Comparison of ENCODE assay signal across 3 mouse cellular contexts in genomic region chr1:33749709-33750108, GRCm38 (mm10). TPM values are rescaled to one million over a fixed set of nuclear protein-coding genes. Genes with fewer than 3 reads are reported as not detected.
A peak's percentile ranks its signal among the peaks of the same experiment; 100 is the strongest.
DNase-seq lines count a peak whose midpoint lies in the region; TF ChIP-seq lines count a peak whose summit lies in the region.
"Not testable (repeated sequence)": the region's sequence is repeated elsewhere in the genome, so short reads cannot be mapped to it uniquely, and the experiment has no call there.
"Had no signal": no experiment of that assay in that cellular context is flagged by ENCODE, and none has a peak within 500 bp of the region (broad histone marks: within the 10 kb centered on the region; RNA-seq: fewer than 3 reads in every experiment).

No protein-coding gene starts in this region.

- not testable (repeated sequence) for TF ChIP-seq POLR2A in MEL (IDR thresholded peaks at IDR 0.05; ENCODE audit: control insufficient read depth in 1 of 2, insufficient read depth in 1 of 2, low read depth in 1 of 2, low read length in 2 of 2, poor library complexity in 1 of 2)

- H3K9ac ChIP-seq in ES-E14 (ENCODE audit: insufficient read depth, low read depth, low read length, poor library complexity, severe bottlenecking); MEL (ENCODE audit: control insufficient read depth, low read depth, low read length, poor library complexity, severe bottlenecking): not testable (repeated sequence)

- not testable (repeated sequence) for H3K4me1 ChIP-seq in ES-E14 (ENCODE audit: control insufficient read depth in 2 of 2, insufficient read depth in 2 of 2, low read length in 2 of 2, poor library complexity in 1 of 2); MEL (ENCODE audit: control insufficient read depth in 1 of 2, insufficient read depth in 2 of 2, low read length in 2 of 2)

- not testable (repeated sequence) for H3K4me3 ChIP-seq in ES-E14 (ENCODE audit: insufficient read depth in 1 of 2, low read depth in 1 of 2, low read length in 2 of 2, poor library complexity in 1 of 2, severe bottlenecking in 1 of 2); MEL (ENCODE audit: control insufficient read depth in 1 of 2, insufficient read depth in 1 of 2, low read depth in 2 of 2, low read length in 2 of 2)

- not testable (repeated sequence) for H3K27ac ChIP-seq in ES-E14 (ENCODE audit: insufficient read depth, low read depth, low read length, poor library complexity, severe bottlenecking); MEL (ENCODE audit: control insufficient read depth, low read depth, low read length)

- not testable (repeated sequence) for H3K27me3 ChIP-seq in MEL (ENCODE audit: control insufficient read depth in 1 of 2, insufficient read depth in 2 of 2, low read length in 2 of 2)

- peaks cover 25% of the 10 kb centered on the region for H3K79me2 ChIP-seq in MEL (ENCODE audit: control insufficient read depth, insufficient read depth, low read length, poor library complexity)

- not testable (repeated sequence) for H3K36me3 ChIP-seq in ES-E14 (ENCODE audit: control insufficient read depth, insufficient read depth, low read length, poor library complexity, severe bottlenecking)
- peaks cover 3 to 15% of the 10 kb centered on the region in 2 experiments for H3K36me3 ChIP-seq in MEL (ENCODE audit: control insufficient read depth in 1 of 2, insufficient read depth in 2 of 2, low read length in 2 of 2)

- TF ChIP-seq RAD21 in MEL (IDR thresholded peaks at IDR 0.05; ENCODE audit: low read depth, low read length): not testable (repeated sequence)

- TF ChIP-seq EP300 in MEL (IDR thresholded peaks at IDR 0.05; ENCODE audit: low read depth in 1 of 2, low read length in 2 of 2): not testable (repeated sequence)

- TF ChIP-seq CTCF in MEL (IDR thresholded peaks at IDR 0.05 in 2 of 3, conservative IDR thresholded peaks at IDR 0.05 in 1 of 3; ENCODE audit: control insufficient read depth in 1 of 3, insufficient read depth in 1 of 3, low read depth in 2 of 3, low read length in 3 of 3, poor library complexity in 1 of 3, severe bottlenecking in 1 of 3): not testable (repeated sequence)

- in situ Hi-C loops in ES-E14 (cut with MboI; ENCODE audit: low sequenced_read_pairs in 2 of 2, unreplicated experiment in 2 of 2): not testable (repeated sequence)

- DNase-seq in ES-E14 (ENCODE audit: low read depth, low spot score); MEL (ENCODE audit: low read depth, low spot score): not testable (repeated sequence)

- not testable (repeated sequence) for H3K9me3 ChIP-seq in ES-E14 (ENCODE audit: control insufficient read depth, insufficient read depth, low read depth, low read length); MEL (replicated peaks; ENCODE audit: insufficient read depth, low read length)

TF ChIP-seq in ES-E14, 5 proteins besides CTCF, POLR2A, EP300 and RAD21:
- TF ChIP-seq ZNF384 (IDR thresholded peaks at IDR 0.05; ENCODE audit: low read depth, low read length): peak; percentile 73

TF ChIP-seq in MEL, 35 proteins besides CTCF, POLR2A, EP300 and RAD21:
- peak; percentile 69 for TF ChIP-seq ZNF384 (IDR thresholded peaks at IDR 0.05; ENCODE audit: low read depth, low read length)
TF ChIP-seq in MEL: peak in this region for 1; not testable (repeated sequence) for 34.

RNA-seq across cellular contexts. Expression of gene Bag2, which starts 7.9 kb away (rescaled TPM):
- total RNA-seq in ES-E14 (2012; rRNA removed) (5.2 and 14.8 TPM in 2 replicates), MEL (2012; rRNA removed) (61.7 and 74.2 TPM in 2 replicates)
- polyA plus RNA-seq in MEL (2012; ENCODE audit: insufficient read depth in 1 of 2, insufficient read length in 2 of 2, low read depth in 1 of 2, low replicate concordance in 2 of 2, missing spikeins in 1 of 2): 10 to 100 TPM in 1 of 2 experiments, not detected in 1; 88.8 TPM

RNA-seq across cellular contexts. Expression of gene Rab23, which starts 30.0 kb away (rescaled TPM):
- total RNA-seq in ES-E14 (2012; rRNA removed) (20.6 and 20.7 TPM in 2 replicates), MEL (2012; rRNA removed) (3.2 and 4.0 TPM in 2 replicates)
- 1 to 10 TPM in 1 of 2 experiments, not detected in 1; 9.9 TPM for polyA plus RNA-seq in MEL (2012; ENCODE audit: insufficient read depth in 1 of 2, insufficient read length in 2 of 2, low read depth in 1 of 2, low replicate concordance in 2 of 2, missing spikeins in 1 of 2)
- polyA plus RNA-seq: G1E had no signal
